Mouse (Mus musculus) mesoderm, embryonic 11.5 days (tissue): ENCODE data around the gene Sycn.

Experiments used
- DNase-seq: peaks from one replicate; pipeline ENCODE4 v3.0.0-alpha.2; 2012; ENCODE audit warnings: low read depth, low spot score

Sycn gene

GRCm38 (mm10) chr7:28558486-28558885 lies 17.8 kb downstream of the Sycn start:
- DNase-seq: no peak

- no peak for DNase-seq
Measured at GRCm38 (mm10) chr7:28560856-28561255, 20.2 kb downstream of the Sycn start.

GRCm38 (mm10) chr7:28561967-28562366 lies 21.3 kb downstream of the Sycn start:
- no peak for DNase-seq

- no peak for DNase-seq
Measured at GRCm38 (mm10) chr7:28562371-28562770, 21.7 kb downstream of the Sycn start.

- DNase-seq: no peak
Measured at GRCm38 (mm10) chr7:28562951-28563350, 22.3 kb downstream of the Sycn start.

- no peak for DNase-seq
Measured at GRCm38 (mm10) chr7:28565407-28565806, 24.7 kb downstream of the Sycn start.

- DNase-seq: no peak
Measured at GRCm38 (mm10) chr7:28567539-28567938, 26.9 kb downstream of the Sycn start.

GRCm38 (mm10) chr7:28568253-28568652 lies 27.6 kb downstream of the Sycn start:
- peak; percentile 73 for DNase-seq

GRCm38 (mm10) chr7:28570291-28570981 lies 29.8 kb downstream of the Sycn start:
- DNase-seq: no peak

GRCm38 (mm10) chr7:28570982-28571682 lies 30.4 kb downstream of the Sycn start:
- no peak for DNase-seq

GRCm38 (mm10) chr7:28572689-28573088 lies 32.0 kb downstream of the Sycn start:
- DNase-seq: no peak

- no peak for DNase-seq
Measured at GRCm38 (mm10) chr7:28573236-28573635, 32.6 kb downstream of the Sycn start.

GRCm38 (mm10) chr7:28575597-28575996 lies 34.9 kb downstream of the Sycn start:
- DNase-seq: no peak

- no peak for DNase-seq
Measured at GRCm38 (mm10) chr7:28576271-28576914, 35.7 kb downstream of the Sycn start.

- no peak for DNase-seq
Measured at GRCm38 (mm10) chr7:28577826-28578542, 37.3 kb downstream of the Sycn start.

- DNase-seq: no peak
Measured at GRCm38 (mm10) chr7:28578543-28579053, 37.9 kb downstream of the Sycn start.

- DNase-seq: no peak
Measured at GRCm38 (mm10) chr7:28579826-28580225, 39.1 kb downstream of the Sycn start.

GRCm38 (mm10) chr7:28581721-28582120 lies 41.0 kb downstream of the Sycn start:
- DNase-seq: no peak

GRCm38 (mm10) chr7:28582841-28583240 lies 42.2 kb downstream of the Sycn start:
- no peak for DNase-seq

- DNase-seq: no peak
Measured at GRCm38 (mm10) chr7:28583570-28584344, 43.1 kb downstream of the Sycn start.

GRCm38 (mm10) chr7:28584468-28584867 lies 43.8 kb downstream of the Sycn start:
- DNase-seq: no peak
